Mouse (Mus musculus): ENCODE measurements around the gene Ilf3. TPM values are rescaled to one million over a fixed set of nuclear protein-coding genes. Genes with fewer than 3 reads are reported as not detected.

Ilf3 gene
- polyA plus RNA-seq, 1 experiment from 2014 or later, result 341 TPM

- DNase-seq (ENCODE audit: low spot score), result no peak
- Histone ChIP-seq H3K27ac (replicated peaks) (no peak overlapping the region), H3K27me3 (replicated peaks; ENCODE audit: low read depth, poor library complexity, severe bottlenecking) (no peaks in the 10 kb centered on the region), H3K36me3 (replicated peaks) (peaks cover 6% of the 10 kb centered on the region; the same call in 1 of the 2 replicates), H3K9me3 (no peaks in the 10 kb centered on the region), H3K4me1 (peaks cover 3% of the 10 kb centered on the region; the same call in 1 of the 2 replicates), H3K4me3 (no peak overlapping the region)
- 88% methylated on average over 7 of the region's 7 CpGs for WGBS
Observed at GRCm38 (mm10) chr9:21435777-21436635, 68.3 kb downstream of the Ilf3 start.

- no peak for DNase-seq (ENCODE audit: low spot score)
- H3K36me3 ChIP-seq (replicated peaks), result peaks cover 6% of the 10 kb centered on the region; the same call in 1 of the 2 replicates
- no peak overlapping the region for H3K27ac ChIP-seq (replicated peaks)
- no peaks in the 10 kb centered on the region for H3K9me3 ChIP-seq
- H3K27me3 ChIP-seq (replicated peaks; ENCODE audit: low read depth, poor library complexity, severe bottlenecking), result no peaks in the 10 kb centered on the region
- WGBS, result 89% methylated on average over 6 of the region's 6 CpGs
- no peak overlapping the region for H3K4me3 ChIP-seq
- H3K4me1 ChIP-seq, result no peaks in the 10 kb centered on the region
Observed at GRCm38 (mm10) chr9:21437577-21437976, 69.9 kb downstream of the Ilf3 start.

GRCm38 (mm10) chr9:21438219-21438618, 70.5 kb downstream of the Ilf3 start:
- 76% methylated on average over 3 of the region's 3 CpGs for WGBS

GRCm38 (mm10) chr9:21439456-21439855, 71.8 kb downstream of the Ilf3 start:
- Histone ChIP-seq H3K4me3 (no peak overlapping the region), H3K27ac (replicated peaks) (no peak overlapping the region), H3K27me3 (replicated peaks; ENCODE audit: low read depth, poor library complexity, severe bottlenecking) (no peaks in the 10 kb centered on the region), H3K4me1 (no peaks in the 10 kb centered on the region), H3K9me3 (no peaks in the 10 kb centered on the region), H3K36me3 (replicated peaks) (peaks cover under 1% of the 10 kb centered on the region; the same call in 1 of the 2 replicates)
- DNase-seq (ENCODE audit: low spot score), result no peak
- 85% methylated on average over 3 of the region's 3 CpGs for WGBS

More at GRCm38 (mm10) chr9:21438219-21438618, 70.5 kb downstream of the Ilf3 start:
- no peak for DNase-seq (ENCODE audit: low spot score)
- no peaks in the 10 kb centered on the region for H3K27me3 ChIP-seq (replicated peaks; ENCODE audit: low read depth, poor library complexity, severe bottlenecking)
- H3K4me3 ChIP-seq, result no peak overlapping the region
- peaks cover 6% of the 10 kb centered on the region; the same call in 1 of the 2 replicates for H3K36me3 ChIP-seq (replicated peaks)
- no peak overlapping the region for H3K27ac ChIP-seq (replicated peaks)
- H3K9me3 ChIP-seq, result no peaks in the 10 kb centered on the region
- H3K4me1 ChIP-seq, result no peaks in the 10 kb centered on the region

- WGBS, result 91% methylated on average over 2 of the region's 2 CpGs
- H3K27ac ChIP-seq (replicated peaks), result no peak overlapping the region
- H3K4me1 ChIP-seq, result no peaks in the 10 kb centered on the region
- H3K27me3 ChIP-seq (replicated peaks; ENCODE audit: low read depth, poor library complexity, severe bottlenecking), result no peaks in the 10 kb centered on the region
- DNase-seq (ENCODE audit: low spot score), result no peak
- no peak overlapping the region for H3K4me3 ChIP-seq
- no peaks in the 10 kb centered on the region for H3K9me3 ChIP-seq
- H3K36me3 ChIP-seq (replicated peaks), result peaks cover 5% of the 10 kb centered on the region
Observed at GRCm38 (mm10) chr9:21439914-21440313, 72.2 kb downstream of the Ilf3 start.

- Histone ChIP-seq H3K27ac (replicated peaks) (no peak overlapping the region), H3K4me1 (no peaks in the 10 kb centered on the region), H3K9me3 (no peaks in the 10 kb centered on the region), H3K4me3 (no peak overlapping the region), H3K36me3 (replicated peaks) (peaks cover 9% of the 10 kb centered on the region), H3K27me3 (replicated peaks; ENCODE audit: low read depth, poor library complexity, severe bottlenecking) (no peaks in the 10 kb centered on the region)
- no peak for DNase-seq (ENCODE audit: low spot score)
Observed at GRCm38 (mm10) chr9:21440387-21440786, 72.7 kb downstream of the Ilf3 start.

- peaks cover 11% of the 10 kb centered on the region for H3K36me3 ChIP-seq (replicated peaks)
- no peak overlapping the region for H3K4me3 ChIP-seq
- WGBS, result 93% methylated on average over 8 of the region's 8 CpGs
- H3K27me3 ChIP-seq (replicated peaks; ENCODE audit: low read depth, poor library complexity, severe bottlenecking), result no peaks in the 10 kb centered on the region
- no peak overlapping the region for H3K27ac ChIP-seq (replicated peaks)
- H3K9me3 ChIP-seq, result no peaks in the 10 kb centered on the region
- 0 out of 2 replicates have a peak, but pooled peaks cover 2% of the 10 kb centered on the region for H3K4me1 ChIP-seq
- DNase-seq (ENCODE audit: low spot score), result no peak
Observed at GRCm38 (mm10) chr9:21443853-21444252, 76.2 kb downstream of the Ilf3 start.

- Histone ChIP-seq H3K9me3 (no peaks in the 10 kb centered on the region), H3K27me3 (replicated peaks; ENCODE audit: low read depth, poor library complexity, severe bottlenecking) (no peaks in the 10 kb centered on the region), H3K36me3 (replicated peaks) (peaks cover 11% of the 10 kb centered on the region), H3K27ac (replicated peaks) (no peak overlapping the region), H3K4me1 (0 out of 2 replicates have a peak, but pooled peaks cover 2% of the 10 kb centered on the region), H3K4me3 (no peak overlapping the region)
- DNase-seq (ENCODE audit: low spot score), result no peak
- WGBS, result 85% methylated on average over 4 of the region's 4 CpGs
Observed at GRCm38 (mm10) chr9:21444574-21444973, 76.9 kb downstream of the Ilf3 start.

- H3K36me3 ChIP-seq (replicated peaks), result peaks cover 11% of the 10 kb centered on the region
- no peaks in the 10 kb centered on the region for H3K9me3 ChIP-seq
- H3K27ac ChIP-seq (replicated peaks), result no peak overlapping the region
- no peak for DNase-seq (ENCODE audit: low spot score)
- H3K27me3 ChIP-seq (replicated peaks; ENCODE audit: low read depth, poor library complexity, severe bottlenecking), result no peaks in the 10 kb centered on the region
- 0 out of 2 replicates have a peak, but pooled peaks cover 2% of the 10 kb centered on the region for H3K4me1 ChIP-seq
- no peak overlapping the region for H3K4me3 ChIP-seq
- WGBS, result 93% methylated on average over 6 of the region's 6 CpGs
Observed at GRCm38 (mm10) chr9:21445081-21445744, 77.5 kb downstream of the Ilf3 start.

GRCm38 (mm10) chr9:21447778-21448177, 80.1 kb downstream of the Ilf3 start:
- H3K27ac ChIP-seq (replicated peaks), result no peak overlapping the region
- H3K9me3 ChIP-seq, result no peaks in the 10 kb centered on the region
- peaks cover 11% of the 10 kb centered on the region for H3K36me3 ChIP-seq (replicated peaks)
- H3K4me3 ChIP-seq, result no peak overlapping the region
- no peaks in the 10 kb centered on the region for H3K27me3 ChIP-seq (replicated peaks; ENCODE audit: low read depth, poor library complexity, severe bottlenecking)
- WGBS, result 91% methylated on average over 2 of the region's 2 CpGs
- no peak for DNase-seq (ENCODE audit: low spot score)
- H3K4me1 ChIP-seq, result peaks cover 13% of the 10 kb centered on the region

GRCm38 (mm10) chr9:21449710-21450109, 82.0 kb downstream of the Ilf3 start:
- Histone ChIP-seq H3K4me3 (no peak overlapping the region), H3K4me1 (peaks cover 13% of the 10 kb centered on the region), H3K27ac (replicated peaks) (no peak overlapping the region), H3K27me3 (replicated peaks; ENCODE audit: low read depth, poor library complexity, severe bottlenecking) (no peaks in the 10 kb centered on the region), H3K36me3 (replicated peaks) (peaks cover 8% of the 10 kb centered on the region), H3K9me3 (no peaks in the 10 kb centered on the region)
- no peak for DNase-seq (ENCODE audit: low spot score)
- 87% methylated on average over 2 of the region's 2 CpGs for WGBS

- no peaks in the 10 kb centered on the region for H3K27me3 ChIP-seq (replicated peaks; ENCODE audit: low read depth, poor library complexity, severe bottlenecking)
- WGBS, result 83% methylated on average over 3 of the region's 3 CpGs
- H3K4me3 ChIP-seq, result no peak overlapping the region
- H3K9me3 ChIP-seq, result no peaks in the 10 kb centered on the region
- DNase-seq (ENCODE audit: low spot score), result no peak
- H3K27ac ChIP-seq (replicated peaks), result no peak overlapping the region
- H3K4me1 ChIP-seq, result peaks cover 13% of the 10 kb centered on the region
- H3K36me3 ChIP-seq (replicated peaks), result peaks cover 2% of the 10 kb centered on the region
Observed at GRCm38 (mm10) chr9:21450270-21450669, 82.6 kb downstream of the Ilf3 start.

GRCm38 (mm10) chr9:21451391-21451790, 83.7 kb downstream of the Ilf3 start:
- Histone ChIP-seq H3K9me3 (no peaks in the 10 kb centered on the region), H3K4me3 (no peak overlapping the region), H3K4me1 (peaks cover 13% of the 10 kb centered on the region), H3K36me3 (replicated peaks) (no peaks in the 10 kb centered on the region), H3K27me3 (replicated peaks; ENCODE audit: low read depth, poor library complexity, severe bottlenecking) (no peaks in the 10 kb centered on the region), H3K27ac (replicated peaks) (no peak overlapping the region)
- 91% methylated on average over 8 of the region's 8 CpGs for WGBS
- DNase-seq (ENCODE audit: low spot score), result no peak

All from embryonic facial prominence, embryonic 10.5 days (tissue).